Mouse (Mus musculus) limb, embryonic 12.5 days (tissue): Measurements from ENCODE around the gene Prdm12. TPM values are rescaled to one million over a fixed set of nuclear protein-coding genes. Genes with fewer than 3 reads are reported as not detected.

Experiments used
- ATAC-seq: fragments of 200-750 bp; cut with Nextera tagmentation; 2 replicates; pipeline ENCODE4 v1.8.0; 2017; ENCODE audit warnings: low read depth, moderate TSS enrichment; ENCODE audit not compliant: insufficient number of reproducible peaks, insufficient read depth, low FRiP score, low TSS enrichment
- H3K27ac ChIP-seq: fragments of 300-500 bp; sonication (generic); 2 replicates; pipeline ENCODE4 v1.5.1; 2016; ENCODE audit warnings: mild to moderate bottlenecking, moderate library complexity
- H3K27me3 ChIP-seq: fragments of 300-500 bp; sonication (generic); 2 replicates; pipeline ENCODE4 v1.6.1; 2016; ENCODE audit warnings: mild to moderate bottlenecking, moderate library complexity
- H3K36me3 ChIP-seq: fragments of 300-500 bp; sonication (generic); 2 replicates; pipeline ENCODE4 v1.6.1; 2016; ENCODE audit warnings: mild to moderate bottlenecking, moderate library complexity
- H3K4me1 ChIP-seq: fragments of 300-500 bp; sonication (generic); replicated peaks from 2 replicates; pipeline ENCODE4 v1.6.1; 2016
- H3K4me2 ChIP-seq: fragments of 300-500 bp; sonication (generic); 2 replicates; pipeline ENCODE4 v1.6.1; 2016; ENCODE audit warnings: mild to moderate bottlenecking, moderate library complexity
- H3K4me3 ChIP-seq: fragments of 300-500 bp; sonication (generic); replicated peaks from 2 replicates; pipeline ENCODE4 v1.5.1; 2016; ENCODE audit warnings: mild to moderate bottlenecking
- H3K9ac ChIP-seq: fragments of 300-500 bp; sonication (generic); replicated peaks from 2 replicates; pipeline ENCODE4 v1.6.1; 2016; ENCODE audit warnings: mild to moderate bottlenecking, moderate library complexity
- H3K9me3 ChIP-seq: fragments of 300-500 bp; sonication (generic); 2 replicates; pipeline ENCODE4 v1.6.1; 2016; ENCODE audit warnings: mild to moderate bottlenecking, moderate library complexity
- WGBS: fragments of 180-500 bp; shearing (Covaris S2); methylation state at CpG from one replicate; pipeline ENCODE4 v1.1.7; 2016; 5-methylcytosine and 5-hydroxymethylcytosine counted together
- polyA plus RNA-seq: library from polyadenylated mRNA; unstranded; fragments of >200 nt; fragmentation: Nextera tagmentation; extraction: Ambion mirVana; gene quantifications from 2 replicates; pipeline ENCODE4 v1.2.1, GENCODE M21; 2016

Prdm12 gene
- 0.66 TPM in 1 of 2 replicates, not detected in the other for polyA plus RNA-seq

GRCm38 (mm10) chr2:31639901-31640608, at the start of gene Prdm12:
Prdm12 (plus strand) TSS chr2:31640037.
- ATAC-seq, result no peak
- H3K27me3 ChIP-seq, result peaks cover 100% of the 10 kb centered on the region
- no peaks in the 10 kb centered on the region for H3K36me3 ChIP-seq
- no peaks in the 10 kb centered on the region for H3K9me3 ChIP-seq
- peak within 1 kb of the TSS; percentile 6 for H3K4me3 ChIP-seq
- H3K4me2 ChIP-seq, result no peak within 1 kb of the TSS
- H3K4me1 ChIP-seq, result peaks cover 38% of the 10 kb centered on the region
- H3K9ac ChIP-seq, result 0 out of 2 replicates have a peak within 1 kb of the TSS, but pooled peaks have one; percentile 8
- no peak within 1 kb of the TSS for H3K27ac ChIP-seq
- 1% methylated on average over 41 of the region's 41 CpGs for WGBS

- ATAC-seq, result no peak
- no peak overlapping the region for H3K4me2 ChIP-seq
- no peak overlapping the region for H3K9ac ChIP-seq
- H3K4me3 ChIP-seq, result no peak overlapping the region
- H3K36me3 ChIP-seq, result peaks cover 89% of the 10 kb centered on the region
- H3K27me3 ChIP-seq, result no peaks in the 10 kb centered on the region
- no peaks in the 10 kb centered on the region for H3K4me1 ChIP-seq
- no peak overlapping the region for H3K27ac ChIP-seq
- WGBS, result 87% methylated on average over 9 of the region's 9 CpGs
- H3K9me3 ChIP-seq, result no peaks in the 10 kb centered on the region
Measured at GRCm38 (mm10) chr2:31591799-31592484, 47.9 kb upstream of the Prdm12 start.

- Histone ChIP-seq H3K27ac (no peak overlapping the region), H3K4me2 (no peak overlapping the region), H3K27me3 (no peaks in the 10 kb centered on the region), H3K4me3 (no peak overlapping the region), H3K9me3 (no peaks in the 10 kb centered on the region), H3K9ac (no peak overlapping the region), H3K4me1 (0 out of 2 replicates have a peak, but pooled peaks cover 4% of the 10 kb centered on the region), H3K36me3 (peaks cover 99% of the 10 kb centered on the region)
- no peak for ATAC-seq
- 84% methylated on average over 1 of the region's 1 CpGs for WGBS
Measured at GRCm38 (mm10) chr2:31607555-31607954, 32.3 kb upstream of the Prdm12 start.

GRCm38 (mm10) chr2:31609859-31610261, 30.0 kb upstream of the Prdm12 start:
- Histone ChIP-seq H3K27me3 (no peaks in the 10 kb centered on the region), H3K36me3 (peaks cover 99% of the 10 kb centered on the region), H3K4me1 (0 out of 2 replicates have a peak, but pooled peaks cover 4% of the 10 kb centered on the region), H3K9me3 (no peaks in the 10 kb centered on the region), H3K9ac (0 out of 2 replicates have a peak overlapping the region, but pooled peaks have one; percentile 0), H3K4me3 (no peak overlapping the region), H3K4me2 (no peak overlapping the region), H3K27ac (no peak overlapping the region)
- no peak for ATAC-seq
- 28% methylated on average over 7 of the region's 7 CpGs for WGBS

- Histone ChIP-seq H3K4me3 (no peak overlapping the region), H3K9ac (no peak overlapping the region), H3K4me1 (0 out of 2 replicates have a peak, but pooled peaks cover 4% of the 10 kb centered on the region), H3K27ac (peak overlapping the region; percentile 41; the same call in 1 of the 2 replicates), H3K27me3 (no peaks in the 10 kb centered on the region), H3K9me3 (no peaks in the 10 kb centered on the region), H3K36me3 (peaks cover 99% of the 10 kb centered on the region), H3K4me2 (no peak overlapping the region)
- 71% methylated on average over 4 of the region's 4 CpGs for WGBS
- no peak for ATAC-seq
Measured at GRCm38 (mm10) chr2:31610922-31611321, 28.9 kb upstream of the Prdm12 start.

- no peak overlapping the region for H3K4me2 ChIP-seq
- no peaks in the 10 kb centered on the region for H3K9me3 ChIP-seq
- 0 out of 2 replicates have a peak, but pooled peaks cover 4% of the 10 kb centered on the region for H3K4me1 ChIP-seq
- H3K27me3 ChIP-seq, result no peaks in the 10 kb centered on the region
- no peak overlapping the region for H3K27ac ChIP-seq
- ATAC-seq, result no peak
- peaks cover 98% of the 10 kb centered on the region for H3K36me3 ChIP-seq
- H3K4me3 ChIP-seq, result no peak overlapping the region
- H3K9ac ChIP-seq, result no peak overlapping the region
- 81% methylated on average over 8 of the region's 8 CpGs for WGBS
Measured at GRCm38 (mm10) chr2:31611400-31611799, 28.4 kb upstream of the Prdm12 start.

- Histone ChIP-seq H3K4me3 (no peak overlapping the region), H3K9me3 (no peaks in the 10 kb centered on the region), H3K36me3 (peaks cover 92% of the 10 kb centered on the region), H3K27me3 (no peaks in the 10 kb centered on the region), H3K9ac (no peak overlapping the region), H3K4me2 (no peak overlapping the region), H3K27ac (no peak overlapping the region), H3K4me1 (0 out of 2 replicates have a peak, but pooled peaks cover 4% of the 10 kb centered on the region)
- ATAC-seq, result no peak
- 72% methylated on average over 6 of the region's 6 CpGs for WGBS
Measured at GRCm38 (mm10) chr2:31612627-31613026, 27.2 kb upstream of the Prdm12 start.

GRCm38 (mm10) chr2:31613781-31614180, 26.1 kb upstream of the Prdm12 start:
- WGBS, result 89% methylated on average over 7 of the region's 7 CpGs
- Histone ChIP-seq H3K9ac (no peak overlapping the region), H3K27me3 (no peaks in the 10 kb centered on the region), H3K4me1 (0 out of 2 replicates have a peak, but pooled peaks cover 4% of the 10 kb centered on the region), H3K4me2 (no peak overlapping the region), H3K9me3 (no peaks in the 10 kb centered on the region), H3K36me3 (peaks cover 90% of the 10 kb centered on the region), H3K27ac (no peak overlapping the region), H3K4me3 (no peak overlapping the region)
- ATAC-seq, result no peak

GRCm38 (mm10) chr2:31618484-31619161, 21.2 kb upstream of the Prdm12 start:
- H3K9me3 ChIP-seq, result peaks cover 4% of the 10 kb centered on the region; the same call in 1 of the 2 replicates
- no peaks in the 10 kb centered on the region for H3K4me1 ChIP-seq
- 81% methylated on average over 14 of the region's 14 CpGs for WGBS
- H3K4me2 ChIP-seq, result no peak overlapping the region
- ATAC-seq, result no peak
- peaks cover 42% of the 10 kb centered on the region for H3K36me3 ChIP-seq
- H3K27me3 ChIP-seq, result no peaks in the 10 kb centered on the region
- H3K27ac ChIP-seq, result no peak overlapping the region
- H3K4me3 ChIP-seq, result no peak overlapping the region
- H3K9ac ChIP-seq, result no peak overlapping the region

GRCm38 (mm10) chr2:31619208-31619607, 20.6 kb upstream of the Prdm12 start:
- 92% methylated on average over 6 of the region's 6 CpGs for WGBS
- Histone ChIP-seq H3K4me2 (no peak overlapping the region), H3K9ac (no peak overlapping the region), H3K4me1 (no peaks in the 10 kb centered on the region), H3K27ac (no peak overlapping the region), H3K27me3 (no peaks in the 10 kb centered on the region), H3K4me3 (no peak overlapping the region), H3K9me3 (peaks cover 8% of the 10 kb centered on the region; the same call in 1 of the 2 replicates), H3K36me3 (peaks cover 36% of the 10 kb centered on the region)
- no peak for ATAC-seq

GRCm38 (mm10) chr2:31633531-31633930, 6.3 kb upstream of the Prdm12 start:
- no peak for ATAC-seq
- no peaks in the 10 kb centered on the region for H3K36me3 ChIP-seq
- no peaks in the 10 kb centered on the region for H3K9me3 ChIP-seq

More at GRCm38 (mm10) chr2:31633531-31633930, 6.3 kb upstream of the Prdm12 start:
- H3K4me2 ChIP-seq, result no peak overlapping the region
- H3K4me1 ChIP-seq, result peaks cover 30% of the 10 kb centered on the region
- H3K27ac ChIP-seq, result no peak overlapping the region
- H3K9ac ChIP-seq, result no peak overlapping the region
- H3K27me3 ChIP-seq, result peaks cover 80% of the 10 kb centered on the region
- no peak overlapping the region for H3K4me3 ChIP-seq
- 78% methylated on average over 3 of the region's 3 CpGs for WGBS
